Mouse (Mus musculus): ENCODE measurements around the gene 5830473C10Rik.

Gene 5830473C10Rik

DNA sequence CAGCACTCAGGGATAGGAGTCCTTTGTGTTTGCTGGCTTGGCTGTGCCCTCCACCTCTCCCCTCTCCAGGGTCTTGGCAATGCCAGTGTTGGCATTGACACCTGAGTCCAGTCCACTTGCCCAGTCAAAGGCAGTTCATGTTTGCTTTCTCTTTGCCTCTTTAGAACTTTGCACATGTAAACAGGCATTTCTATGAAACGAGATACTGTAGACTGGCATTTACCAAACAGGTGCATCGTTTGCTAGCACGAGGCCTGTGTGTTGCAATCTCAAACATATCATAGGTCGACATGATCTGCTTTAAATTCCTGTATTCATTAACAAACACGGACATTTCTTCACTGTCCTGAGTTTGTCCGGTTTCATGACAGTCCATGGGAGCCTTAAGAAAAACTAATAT, at the start of gene 5830473C10Rik:
Gene 5830473C10Rik, plus strand, starts transcription at position 365 of the 400 bp plus-strand sequence.
- DNase-seq (ENCODE audit: low spot score) = no peak

DNA sequence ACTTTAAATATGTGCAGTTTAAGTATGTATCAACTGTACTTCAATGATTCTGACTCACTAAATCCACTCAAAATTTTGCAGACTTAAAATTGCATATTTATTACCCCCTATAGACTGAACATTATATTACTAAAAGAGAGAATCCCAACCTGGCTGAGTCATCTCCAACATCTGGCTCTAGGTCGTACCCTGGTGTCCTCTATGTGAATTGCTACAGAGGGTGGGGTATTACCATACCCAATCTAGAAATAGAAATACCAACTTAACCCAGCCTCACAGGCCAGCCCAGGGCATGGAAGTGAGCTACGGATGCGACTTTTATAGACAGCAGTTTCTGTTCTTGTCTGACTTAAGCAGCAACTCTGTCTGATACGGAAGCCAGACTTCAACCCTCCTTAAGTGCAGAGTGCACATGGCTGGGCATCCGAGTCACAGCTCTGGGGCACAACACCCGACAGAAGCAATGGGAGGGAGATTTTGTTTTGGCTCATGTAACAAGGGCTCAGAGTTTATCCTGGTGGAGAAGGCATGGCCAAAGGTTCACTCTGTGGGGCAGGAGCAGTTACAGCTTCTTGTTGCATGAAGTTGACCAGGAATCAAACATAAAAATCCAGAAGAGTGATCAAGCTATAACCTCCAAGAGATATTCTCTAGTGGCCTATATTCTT, 48.5 kb upstream of the 5830473C10Rik start:
- no peak for DNase-seq (ENCODE audit: low spot score)

DNA sequence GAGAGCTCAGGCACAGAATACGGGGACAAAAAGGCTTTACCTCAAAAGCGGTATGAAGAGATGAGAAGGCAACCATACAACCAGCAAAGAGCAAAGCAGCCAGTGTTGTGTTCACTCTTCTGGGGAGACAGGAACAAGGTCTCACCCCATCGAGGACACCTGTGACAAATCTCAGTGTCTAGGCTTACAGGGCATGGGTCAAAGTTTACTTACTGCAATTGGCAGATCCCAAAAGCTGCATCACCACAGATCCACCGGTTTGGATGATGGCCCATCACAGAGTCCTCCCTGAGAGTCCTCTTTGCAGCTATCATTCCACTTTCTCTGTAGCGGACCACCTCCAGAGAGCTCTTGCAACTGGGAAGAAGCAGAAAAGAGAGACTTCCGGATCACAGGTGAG, 45.3 kb upstream of the 5830473C10Rik start:
- no peak for DNase-seq (ENCODE audit: low spot score)

DNA sequence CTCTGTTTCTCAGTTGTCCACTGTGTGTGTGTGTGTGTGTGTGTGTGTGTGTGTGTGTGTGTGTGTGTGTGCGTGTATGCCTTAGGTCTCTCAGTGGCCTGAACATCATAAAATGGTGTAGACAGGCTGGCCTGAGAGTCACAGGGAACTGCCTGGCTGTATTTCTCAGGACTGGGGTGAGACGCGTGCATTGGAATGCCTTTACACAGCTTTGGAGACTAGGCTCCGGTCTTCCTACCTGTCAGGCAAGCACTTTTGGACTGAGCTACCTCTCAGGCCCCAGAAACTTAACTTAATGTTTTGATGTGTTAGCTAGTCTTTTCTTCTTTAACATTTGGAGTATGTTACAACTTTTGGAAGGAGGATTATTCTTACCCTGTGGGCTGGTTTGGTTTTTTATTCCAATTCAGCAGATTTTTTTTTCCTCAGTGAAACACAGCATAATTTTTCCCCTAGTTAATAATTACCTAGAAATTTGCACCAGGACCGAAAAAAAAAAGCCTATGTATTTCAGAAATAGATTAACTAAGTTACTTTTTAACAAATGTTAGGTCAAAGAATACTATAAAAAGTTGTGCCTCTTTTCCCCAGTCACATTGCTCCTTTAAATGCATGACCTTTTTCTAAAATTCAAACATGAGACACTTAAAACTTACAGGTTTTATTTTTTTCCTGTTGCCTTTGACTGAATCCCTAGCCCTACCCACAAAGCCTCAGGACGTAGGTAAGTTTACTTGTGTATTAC, 42.4 kb upstream of the 5830473C10Rik start, which contains the start of gene Afm:
Gene Afm, plus strand, starts transcription at position 577 of the 745 bp plus-strand sequence.
- no peak for DNase-seq (ENCODE audit: low spot score)

- no peak for DNase-seq (ENCODE audit: low spot score)
These were observed 9.7 kb upstream of the 5830473C10Rik start for GRCm38 (mm10) chr5:90551191-90551590.

DNA sequence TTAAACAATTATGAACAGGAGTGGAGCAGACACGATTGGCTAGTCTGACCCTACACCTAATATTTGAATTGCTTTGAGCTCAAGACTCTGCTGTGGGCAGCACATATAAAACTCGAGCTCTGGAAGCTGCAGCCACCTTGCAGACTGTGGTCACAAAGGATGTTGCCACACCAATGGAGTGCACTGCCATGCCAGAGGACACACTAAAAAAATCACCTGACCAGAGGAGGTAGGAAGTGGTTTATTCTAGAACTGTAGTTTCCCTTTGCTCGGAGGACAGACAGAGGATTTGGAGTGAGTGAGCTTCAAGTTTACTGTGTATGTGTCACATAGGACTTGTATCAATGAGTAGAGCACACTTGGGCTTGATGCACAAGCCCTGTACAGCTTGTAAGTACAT, 4.9 kb upstream of the 5830473C10Rik start:
- DNase-seq (ENCODE audit: low spot score) = no peak

DNA sequence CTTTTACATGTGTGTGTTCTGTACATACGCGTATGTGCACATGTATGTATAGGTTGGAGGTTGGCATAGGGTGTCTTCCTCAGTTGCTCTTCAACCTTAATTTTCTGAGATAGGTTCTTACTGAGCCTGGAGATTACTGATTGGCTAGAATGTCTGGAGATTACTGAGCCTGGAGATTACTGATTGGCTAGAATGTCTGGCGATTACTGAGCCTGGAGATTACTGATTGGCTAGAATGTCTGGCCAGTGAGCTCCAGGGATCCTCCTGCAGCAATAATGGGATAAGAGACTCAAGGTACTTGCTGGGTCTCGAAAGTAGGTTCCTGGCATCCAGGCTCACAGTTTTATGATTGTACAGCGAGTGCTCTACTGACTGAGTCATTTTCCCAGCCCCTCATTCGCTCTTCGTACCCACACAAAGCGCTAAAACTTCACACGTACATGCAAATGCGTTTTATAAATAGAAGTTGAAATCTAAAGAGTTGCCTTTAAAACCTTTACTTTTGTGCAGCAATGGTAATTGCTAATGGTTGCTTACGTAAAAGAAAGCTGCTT, 891 bp downstream of the 5830473C10Rik start:
- DNase-seq (ENCODE audit: low spot score) = no peak

- DNase-seq (ENCODE audit: low spot score) = peak; percentile 22
These were observed 2.0 kb downstream of the 5830473C10Rik start for GRCm38 (mm10) chr5:90562880-90563279.

GRCm38 (mm10) chr5:90564161-90564560, 3.3 kb downstream of the 5830473C10Rik start:
- DNase-seq (ENCODE audit: low spot score) = no peak

- no peak for DNase-seq (ENCODE audit: low spot score)
These were observed 4.3 kb downstream of the 5830473C10Rik start for GRCm38 (mm10) chr5:90565205-90565604.

- DNase-seq (ENCODE audit: low spot score) = no peak
These were observed 6.9 kb downstream of the 5830473C10Rik start for GRCm38 (mm10) chr5:90567788-90568187.

DNA sequence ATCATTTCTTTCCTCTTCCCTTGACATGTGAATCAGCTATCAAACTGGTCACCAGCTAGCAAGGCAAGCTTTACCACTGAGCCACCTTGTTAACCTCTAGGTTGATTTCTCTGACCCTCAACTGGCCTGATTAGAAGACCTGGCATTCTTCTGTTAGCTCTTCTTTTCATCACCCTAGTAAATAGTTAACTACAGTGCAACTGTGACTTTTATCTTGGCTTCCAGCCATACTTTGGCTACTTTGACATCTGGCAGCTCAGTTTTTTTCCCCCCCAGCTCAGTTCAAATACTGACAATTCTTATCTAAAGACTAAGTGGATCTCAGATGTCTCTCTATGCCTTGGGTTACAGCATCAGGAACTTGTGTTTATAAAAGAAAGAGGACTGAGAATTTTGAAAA, 7.4 kb downstream of the 5830473C10Rik start:
- DNase-seq (ENCODE audit: low spot score) = no peak

DNA sequence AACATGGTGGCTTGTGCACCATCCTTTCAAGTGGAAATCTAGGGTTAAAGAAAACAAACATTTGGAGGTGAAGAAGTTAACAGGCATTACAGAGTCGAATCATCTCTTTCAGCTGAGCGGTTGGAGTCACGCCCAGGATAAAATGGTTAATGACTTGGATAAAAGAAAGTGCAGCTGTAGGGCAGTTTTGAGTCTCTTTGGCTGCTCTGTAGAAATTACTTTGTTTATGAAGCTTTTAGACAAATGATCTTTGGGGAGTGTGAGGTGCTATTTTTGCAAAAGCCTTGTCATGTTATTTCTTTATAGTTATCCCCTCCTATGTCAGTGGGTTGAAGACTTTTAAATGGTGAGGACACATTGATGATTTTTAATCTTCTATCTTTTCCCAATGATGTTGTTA, 10.3 kb downstream of the 5830473C10Rik start:
- no peak for DNase-seq (ENCODE audit: low spot score)

DNA sequence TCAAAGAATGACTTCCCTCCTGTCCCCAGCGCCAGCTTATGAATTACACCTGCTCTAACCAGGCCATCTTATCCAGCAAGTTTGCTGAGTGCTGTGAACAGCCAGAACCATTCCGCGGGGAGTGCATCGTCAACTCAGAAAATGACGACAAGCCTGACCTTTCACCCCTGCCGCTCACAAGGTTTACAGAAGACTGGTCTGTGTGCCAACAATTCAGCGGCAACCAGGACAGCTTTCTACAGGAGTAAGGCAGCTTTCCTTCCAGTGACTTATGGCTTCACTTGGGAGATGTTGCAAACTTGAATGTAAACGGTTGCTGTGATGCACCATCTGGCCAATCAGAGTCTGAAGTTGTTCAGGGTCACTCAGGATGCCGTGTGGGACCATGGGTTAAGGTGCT, 16.8 kb downstream of the 5830473C10Rik start:
- no peak for DNase-seq (ENCODE audit: low spot score)

GRCm38 (mm10) chr5:90579556-90579955, 18.6 kb downstream of the 5830473C10Rik start:
- DNase-seq (ENCODE audit: low spot score) = no peak

DNA sequence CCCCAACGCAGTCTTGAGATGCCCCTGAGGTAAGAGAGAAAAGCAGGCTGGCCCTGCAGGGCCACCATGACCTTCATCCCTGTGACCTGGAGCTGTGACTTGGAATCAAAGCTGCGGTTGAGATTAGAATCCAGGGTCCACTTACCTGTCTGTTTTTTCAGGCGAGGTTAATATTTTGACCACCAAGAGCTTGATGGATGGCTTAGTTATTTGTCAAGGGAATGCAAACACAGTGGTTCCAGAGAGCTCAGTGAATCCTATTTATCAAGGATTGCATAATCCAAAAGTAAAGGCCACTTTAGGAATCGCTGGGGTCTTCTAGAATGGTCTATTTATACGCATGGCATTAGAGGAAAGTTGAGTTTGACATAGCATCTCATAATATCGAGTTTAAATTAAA, 21.3 kb downstream of the 5830473C10Rik start:
- DNase-seq (ENCODE audit: low spot score) = no peak

GRCm38 (mm10) chr5:90584799-90585198, 23.9 kb downstream of the 5830473C10Rik start:
- DNase-seq (ENCODE audit: low spot score) = peak; percentile 17

- no peak for DNase-seq (ENCODE audit: low spot score)
These were observed 25.6 kb downstream of the 5830473C10Rik start for GRCm38 (mm10) chr5:90586511-90586910.

DNA sequence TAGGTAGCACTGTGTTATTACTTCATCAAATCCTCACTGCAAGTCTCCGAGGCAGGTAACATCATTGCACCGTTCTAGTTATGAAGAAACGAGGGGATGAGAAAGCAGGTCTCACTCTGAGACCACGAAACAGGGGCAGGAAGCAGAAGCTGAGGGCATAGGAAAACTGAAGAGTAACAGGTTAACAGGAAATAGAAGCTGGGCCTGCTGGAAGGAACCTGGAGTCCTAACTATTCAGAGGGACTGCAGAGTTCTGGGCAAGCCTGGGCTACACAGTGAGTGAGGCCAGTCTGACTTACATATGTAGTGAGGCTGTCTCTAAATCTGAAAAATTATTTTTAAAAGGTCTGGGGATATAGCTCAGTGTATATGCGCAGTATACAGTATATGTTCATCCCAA, 27.2 kb downstream of the 5830473C10Rik start:
- no peak for DNase-seq (ENCODE audit: low spot score)

GRCm38 (mm10) chr5:90588708-90589595, 28.0 kb downstream of the 5830473C10Rik start:
- DNase-seq (ENCODE audit: low spot score) = peak; percentile 92

- no peak for DNase-seq (ENCODE audit: low spot score)
These were observed 29.8 kb downstream of the 5830473C10Rik start for GRCm38 (mm10) chr5:90590676-90591075.

- DNase-seq (ENCODE audit: low spot score) = no peak
These were observed 31.0 kb downstream of the 5830473C10Rik start for GRCm38 (mm10) chr5:90591936-90592335.

Measured in retina, embryonic 14.5 days (tissue).